Mouse (Mus musculus) spleen, adult 2 months (tissue): Measurements from ENCODE around the gene Tex46.

Source experiments
- CTCF ChIP-seq: fragments of 200-500 bp; IDR thresholded peaks from 2 replicates; pipeline ENCODE4 v1.5.1; 2011; ENCODE audit warnings: mild to moderate bottlenecking, inconsistent platforms; ENCODE audit not compliant: insufficient read depth, insufficient read length, insufficient replicate concordance; ENCODE audit errors: extremely low read depth
- POLR2A ChIP-seq: fragments of 200-500 bp; IDR thresholded peaks from 2 replicates; pipeline ENCODE4 v1.6.1; 2011; ENCODE audit warnings: low read depth, low read length, inconsistent platforms

- TF ChIP-seq POLR2A (no peak), CTCF (no peak)
Observed at GRCm38 (mm10) chr4:136653019-136653418, 42.8 kb downstream of the Tex46 start.
